Mouse (Mus musculus): ENCODE results near the gene Trp53bp2. TPM values are rescaled to one million over a fixed set of nuclear protein-coding genes. Genes with fewer than 3 reads are reported as not detected.
A peak's percentile ranks its signal among the peaks of the same experiment; 100 is the strongest.

Trp53bp2 gene
- total RNA-seq, 2 experiments from 2014 or later = 19.2 to 20.4 TPM

- intact Hi-C loops (cut with DNase I) = no loop called here
- DNase-seq (ENCODE audit: low spot score in 2 of 2) = no peak
Measured at GRCm38 (mm10) chr1:182494285-182495145, 85.5 kb downstream of the Trp53bp2 start.

- no peak for DNase-seq (ENCODE audit: low spot score in 2 of 2)
- intact Hi-C loops (cut with DNase I) = no loop called here
Measured at GRCm38 (mm10) chr1:182496685-182497084, 87.7 kb downstream of the Trp53bp2 start.

GRCm38 (mm10) chr1:182497736-182498135 is 88.8 kb downstream of the Trp53bp2 start:
- intact Hi-C loops (cut with DNase I) = no loop called here

GRCm38 (mm10) chr1:182499443-182500089 is 90.6 kb downstream of the Trp53bp2 start:
- no peak for DNase-seq (ENCODE audit: low spot score in 2 of 2)
- intact Hi-C loops (cut with DNase I) = no loop called here

More at GRCm38 (mm10) chr1:182497736-182498135, 88.8 kb downstream of the Trp53bp2 start:
- no peak for DNase-seq (ENCODE audit: low spot score in 2 of 2)

- no peak for DNase-seq (ENCODE audit: low spot score in 2 of 2)
- intact Hi-C loops (cut with DNase I) = no loop called here
Measured at GRCm38 (mm10) chr1:182500224-182500623, 91.3 kb downstream of the Trp53bp2 start.

GRCm38 (mm10) chr1:182500843-182501242 is 91.9 kb downstream of the Trp53bp2 start:
- intact Hi-C loops (cut with DNase I) = no loop called here
- DNase-seq (ENCODE audit: low spot score in 2 of 2) = no peak

- no peak for DNase-seq (ENCODE audit: low spot score in 2 of 2)
- intact Hi-C loops (cut with DNase I) = no loop called here
Measured at GRCm38 (mm10) chr1:182501815-182502405, 92.9 kb downstream of the Trp53bp2 start.

GRCm38 (mm10) chr1:182502491-182503050 is 93.6 kb downstream of the Trp53bp2 start:
- DNase-seq (ENCODE audit: low spot score in 2 of 2) = no peak
- intact Hi-C loops (cut with DNase I) = no loop called here

- intact Hi-C loops (cut with DNase I) = no loop called here
- DNase-seq (ENCODE audit: low spot score in 2 of 2) = no peak
Measured at GRCm38 (mm10) chr1:182503206-182503900, 94.4 kb downstream of the Trp53bp2 start.

GRCm38 (mm10) chr1:182504223-182504622 is 95.3 kb downstream of the Trp53bp2 start:
- intact Hi-C loops (cut with DNase I) = no loop called here
- no peak for DNase-seq (ENCODE audit: low spot score in 2 of 2)

GRCm38 (mm10) chr1:182505291-182505690 is 96.3 kb downstream of the Trp53bp2 start:
- DNase-seq (ENCODE audit: low spot score in 2 of 2) = no peak
- intact Hi-C loops (cut with DNase I) = no loop called here

GRCm38 (mm10) chr1:182506229-182506986 is 97.4 kb downstream of the Trp53bp2 start:
- intact Hi-C loops (cut with DNase I) = no loop called here
- DNase-seq (ENCODE audit: low spot score in 2 of 2) = peak in 1 of 2 experiments; percentile 60

GRCm38 (mm10) chr1:182509110-182509797 is 100.3 kb downstream of the Trp53bp2 start:
- intact Hi-C loops (cut with DNase I) = no loop called here

GRCm38 (mm10) chr1:182511073-182511472 is 102.1 kb downstream of the Trp53bp2 start:
- intact Hi-C loops (cut with DNase I) = no loop called here
- no peak for DNase-seq (ENCODE audit: low spot score in 2 of 2)

More at GRCm38 (mm10) chr1:182509110-182509797, 100.3 kb downstream of the Trp53bp2 start:
- no peak for DNase-seq (ENCODE audit: low spot score in 2 of 2)

GRCm38 (mm10) chr1:182511778-182512177 is 102.8 kb downstream of the Trp53bp2 start:
- DNase-seq (ENCODE audit: low spot score in 2 of 2) = no peak
- intact Hi-C loops (cut with DNase I) = no loop called here
